Mouse (Mus musculus): ENCODE measurements at regions not wholly inside any gene's neighbourhood (a gene's known extent, or its start where the extent isn't known, plus 50 kb on each side); places are given as distances from the start of the nearest gene placed in this dataset.
"Not testable (repeated sequence)": the region's sequence is repeated elsewhere in the genome, so short reads cannot be mapped to it uniquely, and the experiment has no call there.

DNA sequence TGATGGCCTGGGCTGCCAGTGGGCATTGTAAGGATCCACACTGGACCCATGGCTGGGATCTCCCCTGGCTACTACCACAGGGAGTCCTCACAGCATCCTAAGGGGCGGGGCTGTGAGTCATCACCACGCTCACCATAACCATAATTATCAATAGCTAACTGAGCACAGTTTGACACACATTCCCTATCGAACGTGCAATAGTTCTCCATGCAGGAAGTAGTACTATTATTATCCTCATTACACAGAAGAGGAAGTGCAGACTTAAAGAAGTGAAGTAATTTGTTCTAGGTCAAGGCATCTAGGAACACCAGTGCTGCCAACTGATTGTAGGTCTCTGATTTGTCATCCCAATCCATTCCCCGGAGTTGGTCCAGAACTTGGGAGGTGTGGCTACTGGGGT is 84.1 kb upstream of the Trim2 start:
- Histone ChIP-seq H3K9me3 (replicated peaks; ENCODE audit: control insufficient read depth, low read length) (no peaks in the 10 kb centered on the region), H3K27me3 (ENCODE audit: control insufficient read depth, insufficient read depth, low read depth, low read length) (no peaks in the 10 kb centered on the region), H3K27ac (ENCODE audit: low read length) (no peak overlapping the region), H3K9ac (ENCODE audit: low read depth, low read length) (no peak overlapping the region), H3K4me1 (ENCODE audit: control insufficient read depth, low read depth, low read length) (no peaks in the 10 kb centered on the region), H3K36me3 (ENCODE audit: control insufficient read depth, insufficient read depth) (no peaks in the 10 kb centered on the region), H3K4me3 (ENCODE audit: low read depth, low read length) (no peak overlapping the region), H3K4me2 (ENCODE audit: low read depth, low read length) (no peak overlapping the region)
- no peak for ATAC-seq (ENCODE audit: low read depth)
- WGBS (ENCODE audit: insufficient replicate concordance) = 58% methylated on average over 5 of the region's 5 CpGs

DNA sequence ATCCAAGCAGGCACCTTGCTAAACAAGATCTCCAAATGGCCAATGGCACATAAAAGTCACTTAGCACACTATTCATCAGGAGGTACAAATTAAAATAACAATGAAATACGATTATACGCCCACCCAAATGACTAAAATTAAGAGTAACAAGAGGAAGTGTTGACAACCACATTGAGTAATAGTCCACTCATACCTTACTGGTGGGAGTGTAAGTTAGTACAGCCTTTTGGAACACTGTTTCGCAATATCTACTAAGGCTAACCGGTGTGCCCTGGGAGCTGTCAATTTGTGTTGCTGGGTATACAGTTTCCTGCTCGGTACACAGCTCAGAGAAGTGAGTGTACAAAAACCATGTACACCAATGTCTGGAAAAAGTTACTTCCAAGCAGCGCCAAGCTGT is 81.8 kb upstream of the Trim2 start:
- no peaks in the 10 kb centered on the region for H3K9me3 ChIP-seq (replicated peaks; ENCODE audit: control insufficient read depth, low read length)
- H3K4me1 ChIP-seq (ENCODE audit: control insufficient read depth, low read depth, low read length) = peaks cover 9% of the 10 kb centered on the region
- no peak overlapping the region for H3K9ac ChIP-seq (ENCODE audit: low read depth, low read length)
- no peak overlapping the region for H3K27ac ChIP-seq (ENCODE audit: low read length)
- H3K4me2 ChIP-seq (ENCODE audit: low read depth, low read length) = no peak overlapping the region
- peak; percentile 45; the same call in 1 of the 2 replicates for ATAC-seq (ENCODE audit: low read depth)
- H3K4me3 ChIP-seq (ENCODE audit: low read depth, low read length) = no peak overlapping the region
- no peaks in the 10 kb centered on the region for H3K36me3 ChIP-seq (ENCODE audit: control insufficient read depth, insufficient read depth)
- WGBS (ENCODE audit: insufficient replicate concordance) = 52% methylated on average over 6 of the region's 6 CpGs
- H3K27me3 ChIP-seq (ENCODE audit: control insufficient read depth, insufficient read depth, low read depth, low read length) = no peaks in the 10 kb centered on the region

DNA sequence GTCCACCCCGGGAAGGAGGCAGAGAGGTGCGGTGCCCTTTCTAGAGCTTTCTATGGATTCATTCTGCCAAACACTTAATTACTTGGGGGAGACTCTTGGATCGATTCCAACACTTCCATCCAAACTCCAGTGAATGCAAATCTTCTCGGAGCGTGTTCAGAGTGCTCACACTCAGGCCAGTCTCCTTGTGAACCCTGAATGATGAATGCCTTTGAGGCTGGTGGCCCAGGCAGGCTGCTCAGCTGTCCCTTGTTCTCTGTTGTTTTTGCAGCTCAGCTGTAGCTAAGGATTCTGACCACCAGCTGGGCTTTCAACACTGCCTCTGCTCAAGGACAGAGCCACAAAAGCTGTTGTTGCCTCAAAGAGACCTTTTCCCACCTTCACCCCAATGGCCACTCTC is 79.0 kb upstream of the Trim2 start:
- no peaks in the 10 kb centered on the region for H3K9me3 ChIP-seq (replicated peaks; ENCODE audit: control insufficient read depth, low read length)
- no peak for ATAC-seq (ENCODE audit: low read depth)
- no peaks in the 10 kb centered on the region for H3K36me3 ChIP-seq (ENCODE audit: control insufficient read depth, insufficient read depth)
- H3K4me3 ChIP-seq (ENCODE audit: low read depth, low read length) = no peak overlapping the region
- 78% methylated on average over 5 of the region's 5 CpGs for WGBS (ENCODE audit: insufficient replicate concordance)
- no peaks in the 10 kb centered on the region for H3K27me3 ChIP-seq (ENCODE audit: control insufficient read depth, insufficient read depth, low read depth, low read length)
- no peak overlapping the region for H3K4me2 ChIP-seq (ENCODE audit: low read depth, low read length)
- peaks cover 19% of the 10 kb centered on the region for H3K4me1 ChIP-seq (ENCODE audit: control insufficient read depth, low read depth, low read length)
- H3K9ac ChIP-seq (ENCODE audit: low read depth, low read length) = no peak overlapping the region
- H3K27ac ChIP-seq (ENCODE audit: low read length) = no peak overlapping the region

DNA sequence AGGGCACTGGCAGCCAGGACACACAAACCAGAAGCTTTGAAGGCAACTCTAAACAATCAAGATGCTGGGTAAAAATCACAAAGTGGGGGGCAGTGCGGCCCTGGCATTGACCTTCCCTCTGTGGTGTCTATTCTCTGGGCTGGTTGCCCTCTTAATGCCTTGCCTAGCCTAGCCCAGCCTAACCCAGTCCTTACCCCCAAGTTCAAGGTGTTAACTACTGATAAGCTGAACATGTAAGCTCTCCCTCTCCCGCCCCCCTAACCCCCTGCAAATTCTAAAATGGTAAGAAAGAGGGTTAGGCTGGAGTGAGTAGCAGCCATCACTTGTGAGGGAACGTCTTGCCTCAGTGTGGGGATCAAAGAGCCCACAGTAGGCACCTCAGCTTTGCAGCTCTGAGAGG is 76.9 kb upstream of the Trim2 start:
- peak overlapping the region; percentile 56 for H3K9ac ChIP-seq (ENCODE audit: low read depth, low read length)
- no peaks in the 10 kb centered on the region for H3K9me3 ChIP-seq (replicated peaks; ENCODE audit: control insufficient read depth, low read length)
- peak; percentile 99 for ATAC-seq (ENCODE audit: low read depth)
- peak overlapping the region; percentile 44 for H3K4me2 ChIP-seq (ENCODE audit: low read depth, low read length)
- H3K27me3 ChIP-seq (ENCODE audit: control insufficient read depth, insufficient read depth, low read depth, low read length) = no peaks in the 10 kb centered on the region
- peak overlapping the region; percentile 12; the same call in 1 of the 2 replicates for H3K4me3 ChIP-seq (ENCODE audit: low read depth, low read length)
- H3K36me3 ChIP-seq (ENCODE audit: control insufficient read depth, insufficient read depth) = no peaks in the 10 kb centered on the region
- WGBS (ENCODE audit: insufficient replicate concordance) = 28% methylated on average over 3 of the region's 3 CpGs
- peak overlapping the region; percentile 85 for H3K27ac ChIP-seq (ENCODE audit: low read length)
- peaks cover 25% of the 10 kb centered on the region for H3K4me1 ChIP-seq (ENCODE audit: control insufficient read depth, low read depth, low read length)

DNA sequence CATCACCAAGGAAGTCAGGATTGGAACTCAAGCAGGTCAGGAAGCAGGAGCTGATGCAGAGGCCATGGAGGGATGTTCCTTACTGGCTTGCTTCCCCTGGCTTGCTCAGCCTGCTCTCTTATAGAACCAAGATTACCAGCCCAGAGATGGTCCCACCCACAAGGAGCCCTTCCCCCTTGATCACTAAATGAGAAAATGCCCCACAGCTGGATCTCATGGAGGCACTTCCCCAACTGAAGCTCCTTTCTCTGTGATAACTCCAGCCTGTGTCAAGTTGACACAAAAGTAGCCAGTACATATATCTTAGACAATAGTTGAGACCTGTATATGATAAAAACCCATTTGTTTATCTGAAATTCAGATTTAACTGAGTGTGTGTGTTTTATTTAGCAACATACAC is 76.4 kb upstream of the Trim2 start:
- H3K4me3 ChIP-seq (ENCODE audit: low read depth, low read length); H3K9me3 ChIP-seq (replicated peaks; ENCODE audit: control insufficient read depth, low read length); H3K9ac ChIP-seq (ENCODE audit: low read depth, low read length); H3K27me3 ChIP-seq (ENCODE audit: control insufficient read depth, insufficient read depth, low read depth, low read length); H3K36me3 ChIP-seq (ENCODE audit: control insufficient read depth, insufficient read depth): not testable (repeated sequence)
- peaks cover 25% of the 10 kb centered on the region for H3K4me1 ChIP-seq (ENCODE audit: control insufficient read depth, low read depth, low read length)
- H3K4me2 ChIP-seq (ENCODE audit: low read depth, low read length) = peak overlapping the region; percentile 44
- ATAC-seq (ENCODE audit: low read depth) = peak; percentile 59
- H3K27ac ChIP-seq (ENCODE audit: low read length) = peak overlapping the region; percentile 85; the same call in 1 of the 2 replicates

DNA sequence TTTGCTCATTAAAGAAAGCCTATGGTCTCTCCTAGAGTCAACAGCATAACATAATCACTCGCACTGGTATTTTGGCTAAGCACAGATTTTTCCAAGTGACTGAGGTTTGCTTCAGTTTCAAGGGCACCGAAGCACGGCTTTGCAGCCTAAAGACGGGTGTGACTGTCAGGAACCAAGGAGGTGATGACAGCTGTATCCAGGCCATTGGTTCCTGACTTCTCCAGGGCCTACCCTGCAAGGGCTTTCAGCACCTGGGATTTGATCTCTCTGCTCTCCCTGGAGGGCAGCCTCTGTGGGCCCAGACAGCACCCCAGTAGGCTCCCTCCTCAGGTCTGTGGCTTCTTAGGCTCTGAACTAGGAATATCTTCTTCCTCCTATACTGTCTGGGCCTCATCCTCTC is 75.3 kb upstream of the Trim2 start:
- Histone ChIP-seq H3K27ac (ENCODE audit: low read length) (no peak overlapping the region), H3K4me2 (ENCODE audit: low read depth, low read length) (no peak overlapping the region), H3K36me3 (ENCODE audit: control insufficient read depth, insufficient read depth) (no peaks in the 10 kb centered on the region), H3K9ac (ENCODE audit: low read depth, low read length) (no peak overlapping the region), H3K9me3 (replicated peaks; ENCODE audit: control insufficient read depth, low read length) (no peaks in the 10 kb centered on the region), H3K4me1 (ENCODE audit: control insufficient read depth, low read depth, low read length) (peaks cover 25% of the 10 kb centered on the region), H3K27me3 (ENCODE audit: control insufficient read depth, insufficient read depth, low read depth, low read length) (no peaks in the 10 kb centered on the region), H3K4me3 (ENCODE audit: low read depth, low read length) (no peak overlapping the region)
- WGBS (ENCODE audit: insufficient replicate concordance) = 83% methylated on average over 4 of the region's 4 CpGs
- ATAC-seq (ENCODE audit: low read depth) = no peak

DNA sequence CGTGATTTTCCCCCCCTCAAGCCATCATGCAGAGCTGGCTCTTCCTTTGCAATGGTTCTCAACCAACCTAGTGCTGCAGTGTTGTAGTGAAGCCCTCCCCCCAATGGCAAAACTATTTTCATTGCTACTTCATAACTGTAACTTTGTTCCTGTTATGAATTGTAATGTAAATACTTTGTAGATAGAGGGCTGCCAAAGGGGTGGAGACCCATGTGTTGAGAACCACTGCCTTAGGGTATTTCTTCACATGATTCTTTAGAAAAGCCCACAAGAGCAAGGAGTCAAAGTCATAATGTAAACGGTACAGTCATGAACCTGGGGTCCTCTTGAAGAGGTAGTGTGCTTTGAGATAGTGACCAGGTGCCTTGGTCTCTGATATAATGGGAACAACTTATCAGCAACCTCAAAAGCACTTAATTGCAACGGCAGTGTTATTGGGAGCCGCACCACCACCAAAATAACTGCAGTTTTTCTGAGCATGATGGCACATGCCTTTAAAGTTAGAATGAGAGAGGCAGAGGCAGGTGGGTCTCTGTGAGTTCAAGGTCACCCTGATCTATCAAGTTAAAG is 72.4 kb upstream of the Trim2 start:
- Histone ChIP-seq H3K4me1 (ENCODE audit: control insufficient read depth, low read depth, low read length) (peaks cover 24% of the 10 kb centered on the region), H3K9me3 (replicated peaks; ENCODE audit: control insufficient read depth, low read length) (no peaks in the 10 kb centered on the region), H3K27ac (ENCODE audit: low read length) (no peak overlapping the region), H3K4me2 (ENCODE audit: low read depth, low read length) (no peak overlapping the region), H3K36me3 (ENCODE audit: control insufficient read depth, insufficient read depth) (no peaks in the 10 kb centered on the region), H3K27me3 (ENCODE audit: control insufficient read depth, insufficient read depth, low read depth, low read length) (no peaks in the 10 kb centered on the region), H3K9ac (ENCODE audit: low read depth, low read length) (no peak overlapping the region), H3K4me3 (ENCODE audit: low read depth, low read length) (no peak overlapping the region)
- ATAC-seq (ENCODE audit: low read depth) = no peak
- WGBS (ENCODE audit: insufficient replicate concordance) = 38% methylated on average over 4 of the region's 4 CpGs

DNA sequence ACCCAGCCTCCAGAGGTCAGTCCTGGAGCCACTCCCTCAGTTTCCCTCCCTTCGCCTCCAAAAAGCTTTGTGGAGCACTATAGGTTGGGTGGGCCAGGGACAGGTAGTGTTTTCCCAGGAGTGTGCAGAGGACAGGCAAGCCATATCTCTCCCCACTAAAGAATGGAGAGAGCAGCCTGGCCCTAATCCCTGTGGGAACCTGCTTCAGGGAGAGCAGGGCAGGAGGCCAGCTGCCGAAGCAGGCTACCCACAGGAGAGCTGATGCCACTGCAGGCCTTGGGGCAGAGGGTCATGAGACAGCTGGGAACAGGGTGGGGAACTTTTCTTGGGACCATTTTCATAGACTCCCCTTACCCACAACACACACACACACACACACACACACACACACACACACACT is 69.8 kb upstream of the Trim2 start:
- H3K36me3 ChIP-seq (ENCODE audit: control insufficient read depth, insufficient read depth) = no peaks in the 10 kb centered on the region
- H3K4me1 ChIP-seq (ENCODE audit: control insufficient read depth, low read depth, low read length) = peaks cover 8% of the 10 kb centered on the region
- H3K27me3 ChIP-seq (ENCODE audit: control insufficient read depth, insufficient read depth, low read depth, low read length) = no peaks in the 10 kb centered on the region
- no peak overlapping the region for H3K9ac ChIP-seq (ENCODE audit: low read depth, low read length)
- no peak overlapping the region for H3K27ac ChIP-seq (ENCODE audit: low read length)
- H3K4me3 ChIP-seq (ENCODE audit: low read depth, low read length) = no peak overlapping the region
- WGBS (ENCODE audit: insufficient replicate concordance) = 84% methylated on average over 2 of the region's 2 CpGs
- ATAC-seq (ENCODE audit: low read depth) = no peak
- no peak overlapping the region for H3K4me2 ChIP-seq (ENCODE audit: low read depth, low read length)
- H3K9me3 ChIP-seq (replicated peaks; ENCODE audit: control insufficient read depth, low read length) = no peaks in the 10 kb centered on the region

DNA sequence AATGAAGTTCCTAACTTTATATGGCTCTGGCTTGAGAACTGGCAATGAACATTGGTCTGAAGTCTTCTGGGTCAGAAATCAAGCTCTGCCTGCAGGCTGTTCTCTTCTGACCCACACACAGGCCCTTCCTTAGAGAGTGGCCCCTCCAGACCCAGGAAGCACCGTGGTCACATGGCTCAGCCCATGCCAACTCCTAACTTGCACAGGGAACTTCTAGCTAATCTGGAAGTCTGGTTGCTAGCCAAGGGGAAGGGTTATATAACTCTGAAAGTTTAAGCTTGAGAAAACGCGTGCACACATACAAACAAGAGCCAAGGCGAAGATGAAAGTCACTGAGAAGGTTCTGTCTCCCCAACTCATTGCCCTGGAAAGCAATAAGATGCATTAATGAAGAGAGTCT is 69.2 kb upstream of the Trim2 start:
- H3K27me3 ChIP-seq (ENCODE audit: control insufficient read depth, insufficient read depth, low read depth, low read length) = no peaks in the 10 kb centered on the region
- no peaks in the 10 kb centered on the region for H3K9me3 ChIP-seq (replicated peaks; ENCODE audit: control insufficient read depth, low read length)
- peaks cover 8% of the 10 kb centered on the region for H3K4me1 ChIP-seq (ENCODE audit: control insufficient read depth, low read depth, low read length)
- H3K4me3 ChIP-seq (ENCODE audit: low read depth, low read length) = no peak overlapping the region
- 57% methylated on average over 4 of the region's 4 CpGs for WGBS (ENCODE audit: insufficient replicate concordance)
- H3K27ac ChIP-seq (ENCODE audit: low read length) = no peak overlapping the region
- no peak for ATAC-seq (ENCODE audit: low read depth)
- no peak overlapping the region for H3K9ac ChIP-seq (ENCODE audit: low read depth, low read length)
- no peaks in the 10 kb centered on the region for H3K36me3 ChIP-seq (ENCODE audit: control insufficient read depth, insufficient read depth)
- no peak overlapping the region for H3K4me2 ChIP-seq (ENCODE audit: low read depth, low read length)

Data from liver, embryonic 16.5 days (tissue).